Mouse (Mus musculus) liver, postnatal 0 days (tissue): ENCODE results near the gene 4833439L19Rik. TPM values are rescaled to one million over a fixed set of nuclear protein-coding genes. Genes with fewer than 3 reads are reported as not detected.

Experiments
- ATAC-seq: fragments of 200-750 bp; cut with Nextera tagmentation; 2 replicates; pipeline ENCODE4 v1.8.0; 2017; ENCODE audit warnings: mild to moderate bottlenecking, moderate library complexity
- DNase-seq: peaks from one replicate; pipeline ENCODE4 v3.0.0-alpha.2; 2016
- H3K27ac ChIP-seq: fragments of 300-500 bp; sonication (generic); 2 replicates; pipeline ENCODE4 v1.5.1; 2014; ENCODE audit warnings: antibody characterized with exemption, moderate library complexity, mild to moderate bottlenecking, low read depth
- H3K27me3 ChIP-seq: fragments of 300-500 bp; sonication (generic); 2 replicates; pipeline ENCODE4 v1.6.1; 2014; ENCODE audit warnings: low read length, control low read depth, mixed read lengths; ENCODE audit not compliant: insufficient read depth
- H3K36me3 ChIP-seq: fragments of 300-500 bp; sonication (generic); replicated peaks from 2 replicates; pipeline ENCODE4 v1.6.1; 2014; ENCODE audit warnings: mild to moderate bottlenecking, control low read depth, low read length, moderate library complexity, mixed read lengths; ENCODE audit not compliant: insufficient read depth
- H3K4me1 ChIP-seq: fragments of 300-500 bp; sonication (generic); 2 replicates; pipeline ENCODE4 v1.6.1; 2014; ENCODE audit warnings: antibody characterized with exemption, mild to moderate bottlenecking, control low read depth; ENCODE audit not compliant: insufficient read depth
- H3K4me2 ChIP-seq: fragments of 300-500 bp; sonication (generic); 2 replicates; pipeline ENCODE4 v1.6.1; 2014; ENCODE audit warnings: low read depth, mild to moderate bottlenecking, low read length, moderate library complexity, mixed read lengths
- H3K4me3 ChIP-seq: fragments of 300-500 bp; sonication (generic); 2 replicates; pipeline ENCODE4 v1.5.1; 2014; ENCODE audit warnings: low read depth, low read length
- H3K9ac ChIP-seq: fragments of 300-500 bp; sonication (generic); replicated peaks from 2 replicates; pipeline ENCODE4 v1.6.1; 2014; ENCODE audit warnings: mild to moderate bottlenecking, moderate library complexity
- H3K9me3 ChIP-seq: fragments of 300-500 bp; sonication (generic); 2 replicates; pipeline ENCODE4 v1.6.1; 2016; ENCODE audit warnings: mild to moderate bottlenecking, control low read depth, low read length, mixed read lengths
- CTCF ChIP-seq: sonication (generic); IDR thresholded peaks from 2 replicates; pipeline ENCODE4 v1.5.1; 2016; ENCODE audit warnings: antibody characterized with exemption, low read depth
- EP300 ChIP-seq: IDR thresholded peaks from 2 replicates; pipeline ENCODE4 v1.6.1; 2016; ENCODE audit warnings: antibody characterized with exemption, low read depth, mild to moderate bottlenecking
- WGBS: fragments of 180-500 bp; shearing (Covaris S2); extraction: QIAGEN DNeasy Blood & Tissue Kit; methylation state at CpG from one replicate; pipeline ENCODE4 v1.1.7; 2014; ENCODE audit not compliant: insufficient replicate concordance; 5-methylcytosine and 5-hydroxymethylcytosine counted together
- polyA plus RNA-seq: library from polyadenylated mRNA; unstranded; fragments of >200 nt; fragmentation: Nextera tagmentation; extraction: Ambion mirVana; gene quantifications from 2 replicates; pipeline ENCODE4 v1.2.1, GENCODE M21; 2015

4833439L19Rik gene
- polyA plus RNA-seq, 1 experiment from 2014 or later, result 41.6 TPM

DNA sequence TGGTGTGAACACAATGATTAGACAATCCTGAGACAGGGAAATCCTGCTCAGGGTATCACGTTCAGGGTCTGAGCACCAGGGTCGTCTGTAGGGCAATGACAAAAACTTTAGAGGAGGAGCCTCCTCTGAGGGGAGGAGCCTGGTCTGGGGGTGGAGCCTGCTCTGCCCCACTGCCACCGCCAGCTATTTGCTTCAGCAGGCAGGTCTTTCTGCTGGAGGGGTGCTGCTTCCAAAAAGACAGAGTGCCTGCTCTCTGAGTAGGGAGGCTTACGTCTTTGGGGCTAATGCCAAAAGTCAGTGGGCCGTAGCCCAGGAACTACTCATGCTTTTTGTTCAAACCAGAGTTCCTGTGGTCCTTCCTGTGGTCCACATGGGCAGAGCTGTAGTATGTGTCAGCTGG lies 3.1 kb upstream of the 4833439L19Rik start:
- no peak overlapping the region for H3K4me3 ChIP-seq
- no peaks in the 10 kb centered on the region for H3K27me3 ChIP-seq
- no peak overlapping the region for H3K4me2 ChIP-seq
- TF ChIP-seq EP300 (no peak), CTCF (no peak)
- DNase-seq, result peak; percentile 24
- no peaks in the 10 kb centered on the region for H3K36me3 ChIP-seq
- H3K9me3 ChIP-seq, result no peaks in the 10 kb centered on the region
- H3K9ac ChIP-seq, result no peak overlapping the region
- ATAC-seq, result no peak
- H3K27ac ChIP-seq, result no peak overlapping the region
- peaks cover 19% of the 10 kb centered on the region for H3K4me1 ChIP-seq
- 57% methylated on average over 5 of the region's 5 CpGs for WGBS

DNA sequence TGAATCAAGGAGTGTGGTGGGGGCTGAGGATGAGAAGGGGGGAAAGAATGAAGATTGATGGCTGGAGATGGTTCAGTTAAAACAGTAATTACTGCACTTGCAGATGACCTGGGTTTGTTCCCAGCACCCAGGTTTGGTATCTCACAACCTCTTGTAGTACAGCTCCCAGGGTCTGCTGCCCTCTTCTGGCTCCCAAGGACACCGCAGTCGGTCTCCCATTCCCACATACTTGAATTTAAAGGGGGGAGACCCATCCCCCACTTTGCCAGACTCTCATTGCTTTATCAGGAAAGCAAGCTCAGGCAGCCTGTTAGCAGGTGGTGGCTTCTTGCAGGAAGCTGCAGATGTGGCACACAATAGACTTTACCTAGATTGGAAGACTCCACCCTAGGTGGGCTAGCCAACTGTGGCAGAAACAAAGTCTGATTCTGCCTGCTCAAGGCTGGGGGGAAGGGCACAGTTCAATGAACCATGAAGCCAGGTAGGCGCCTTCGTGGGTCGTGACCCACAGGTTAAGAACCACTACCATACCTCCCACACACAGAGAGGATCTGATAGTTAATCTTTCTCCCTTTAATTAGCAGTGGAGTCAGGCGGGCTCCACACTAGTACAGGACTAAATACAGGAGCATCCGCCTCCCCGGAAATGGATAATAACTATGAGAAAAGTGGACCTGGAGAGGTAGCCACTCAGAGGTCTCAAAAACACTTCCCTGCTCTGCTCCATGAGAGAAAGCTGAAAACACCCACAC lies 535 bp upstream of the 4833439L19Rik start:
- WGBS, result 44% methylated on average over 8 of the region's 8 CpGs
- Histone ChIP-seq H3K9ac (peak overlapping the region; percentile 16; the same call in 1 of the 2 replicates), H3K27ac (peak overlapping the region; percentile 90)

DNA sequence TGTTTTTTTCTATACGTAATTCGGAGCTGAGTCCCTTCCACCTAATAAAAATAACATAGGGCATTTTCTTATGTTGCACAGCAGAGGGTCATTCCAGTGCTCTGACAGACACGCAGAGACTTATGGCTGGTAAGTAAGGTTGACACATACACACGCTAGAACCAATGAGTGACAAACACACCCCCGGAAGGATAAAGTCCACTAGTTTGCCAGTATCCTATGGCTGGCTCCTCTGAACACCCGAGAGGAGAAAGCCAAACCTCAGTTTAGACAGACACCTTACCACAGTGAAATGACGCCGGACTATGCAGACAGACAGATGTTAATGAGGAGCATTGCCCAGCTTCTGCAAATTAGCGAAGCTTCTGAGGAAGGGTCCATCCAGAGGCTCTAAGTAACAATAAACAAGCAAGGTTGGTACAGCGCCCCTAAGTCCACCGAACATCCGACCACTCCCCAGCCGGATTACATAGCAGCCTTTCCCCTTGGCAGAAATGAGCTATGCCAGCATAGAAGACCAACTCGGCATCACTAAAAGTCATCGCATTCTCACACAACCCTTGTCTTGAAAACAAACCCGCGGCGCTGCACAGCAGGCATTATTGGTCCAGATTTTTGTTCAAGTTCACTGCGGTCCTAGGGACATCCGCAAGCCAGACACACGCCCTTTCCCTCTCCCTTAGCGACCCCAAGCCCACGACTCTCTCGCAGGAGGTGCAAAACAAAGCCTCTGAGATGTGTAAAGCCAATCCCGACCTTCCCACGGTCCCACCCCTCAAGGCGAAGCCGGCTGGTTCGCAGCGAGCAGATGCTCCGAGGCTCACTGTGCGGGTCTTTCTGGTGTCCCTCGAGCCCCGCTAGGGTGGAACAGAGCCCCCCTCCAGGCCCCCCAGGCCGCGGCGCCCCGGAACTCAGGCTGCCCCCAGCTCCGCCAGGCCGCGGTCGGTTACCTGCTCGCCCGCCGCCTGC lies 719 bp downstream of the 4833439L19Rik start:
- peak overlapping the region; percentile 90 for H3K27ac ChIP-seq
- ATAC-seq (peak; percentile 59), DNase-seq (peak; percentile 33)
- no peak for TF ChIP-seq CTCF
- peak; percentile 35; the same call in 1 of the 2 replicates for TF ChIP-seq EP300
- H3K36me3 ChIP-seq, result peaks cover 29% of the 10 kb centered on the region
- H3K27me3 ChIP-seq, result no peaks in the 10 kb centered on the region
- no peaks in the 10 kb centered on the region for H3K9me3 ChIP-seq
- H3K9ac ChIP-seq, result peak overlapping the region; percentile 98
- H3K4me2 ChIP-seq, result peak overlapping the region; percentile 90
- WGBS, result 8% methylated on average over 45 of the region's 45 CpGs
- peak overlapping the region; percentile 91 for H3K4me3 ChIP-seq
- H3K4me1 ChIP-seq, result peaks cover 22% of the 10 kb centered on the region

More for the DNA sequence above, 535 bp upstream of the 4833439L19Rik start:
- H3K4me2 ChIP-seq, result peak overlapping the region; percentile 90
- no peaks in the 10 kb centered on the region for H3K27me3 ChIP-seq
- H3K4me3 ChIP-seq, result peak overlapping the region; percentile 91
- DNase-seq (peak; percentile 54), ATAC-seq (peak; percentile 45)
- H3K9me3 ChIP-seq, result no peaks in the 10 kb centered on the region
- H3K36me3 ChIP-seq, result peaks cover 17% of the 10 kb centered on the region
- no peak; the same call in 1 of the 2 replicates for TF ChIP-seq EP300
- TF ChIP-seq CTCF, result peak; percentile 64
- H3K4me1 ChIP-seq, result peaks cover 22% of the 10 kb centered on the region

DNA sequence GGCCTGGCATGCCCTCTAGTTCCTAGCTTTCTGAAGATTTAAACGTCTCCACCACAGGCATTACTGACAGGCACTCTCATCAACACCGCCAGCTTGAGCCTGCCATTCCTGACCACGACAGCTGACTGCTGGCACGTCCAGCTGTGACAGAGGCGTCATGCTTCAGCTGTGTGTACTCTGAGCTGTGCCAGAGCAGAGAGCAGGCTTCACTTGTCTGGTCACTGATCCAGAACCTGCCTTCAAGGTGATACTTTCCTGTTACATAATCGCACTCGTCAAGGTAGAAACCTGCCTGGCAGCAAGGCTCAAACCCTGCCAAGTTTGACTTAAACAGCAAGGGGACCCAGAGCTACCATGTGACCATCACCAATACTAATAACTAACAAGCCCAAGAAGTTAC lies 2.7 kb downstream of the 4833439L19Rik start:
- Histone ChIP-seq H3K4me1 (peaks cover 19% of the 10 kb centered on the region), H3K9me3 (no peaks in the 10 kb centered on the region), H3K36me3 (peaks cover 47% of the 10 kb centered on the region), H3K27ac (no peak overlapping the region), H3K9ac (no peak overlapping the region), H3K4me3 (no peak overlapping the region), H3K27me3 (no peaks in the 10 kb centered on the region), H3K4me2 (no peak overlapping the region)
- WGBS, result 68% methylated on average over 7 of the region's 7 CpGs
- TF ChIP-seq CTCF (no peak), EP300 (no peak)
- DNase-seq, result no peak
- ATAC-seq, result no peak

DNA sequence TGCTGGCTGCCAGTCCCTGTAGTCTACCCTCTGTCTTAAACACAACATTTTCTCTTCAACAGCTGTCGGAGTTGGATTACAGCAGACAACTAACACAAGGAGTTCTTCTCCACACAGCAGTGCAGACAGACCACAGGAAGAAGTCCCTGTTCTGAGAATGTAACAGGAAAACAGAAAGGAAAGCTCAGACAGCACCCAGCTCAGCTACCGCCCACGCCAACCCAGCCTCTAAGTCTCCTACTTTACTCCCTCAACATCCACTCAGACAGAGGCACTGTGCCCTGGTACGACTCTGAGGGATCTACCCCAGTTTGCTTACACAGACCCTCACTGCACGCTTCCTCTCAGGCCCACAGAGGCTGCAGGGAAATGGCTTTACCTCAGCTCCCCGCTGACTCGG lies 4.6 kb downstream of the 4833439L19Rik start:
- ATAC-seq, result no peak
- Histone ChIP-seq H3K4me1 (peaks cover 14% of the 10 kb centered on the region), H3K4me2 (no peak overlapping the region), H3K27me3 (no peaks in the 10 kb centered on the region), H3K9me3 (no peaks in the 10 kb centered on the region), H3K36me3 (peaks cover 63% of the 10 kb centered on the region), H3K27ac (no peak overlapping the region), H3K4me3 (no peak overlapping the region), H3K9ac (no peak overlapping the region)
- WGBS, result 88% methylated on average over 7 of the region's 7 CpGs
- no peak for DNase-seq
- TF ChIP-seq CTCF (no peak), EP300 (no peak)

DNA sequence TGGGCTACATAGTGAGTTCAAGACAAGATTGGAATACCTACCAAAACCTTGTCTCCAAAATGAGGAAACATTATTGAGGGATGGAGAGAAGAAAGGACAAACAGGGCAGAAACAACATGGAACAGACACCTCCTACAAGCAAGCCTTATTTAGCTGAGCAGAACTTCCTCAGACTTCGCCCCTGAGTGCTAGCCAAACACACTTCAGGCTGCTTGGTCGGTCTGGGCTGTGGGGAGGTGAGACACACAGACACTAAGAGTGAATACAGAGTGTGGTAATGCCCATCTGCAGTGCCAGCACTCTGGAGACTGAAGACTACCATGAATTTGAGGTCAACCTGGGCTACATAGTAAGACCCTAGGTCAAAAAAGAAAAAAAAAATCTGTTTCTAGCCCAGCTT lies 5.6 kb downstream of the 4833439L19Rik start:
- 75% methylated on average over 2 of the region's 2 CpGs for WGBS
- Histone ChIP-seq H3K4me2 (no peak overlapping the region), H3K27me3 (no peaks in the 10 kb centered on the region), H3K9ac (no peak overlapping the region), H3K4me1 (0 out of 2 replicates have a peak, but pooled peaks cover 12% of the 10 kb centered on the region), H3K27ac (no peak overlapping the region), H3K9me3 (no peaks in the 10 kb centered on the region), H3K36me3 (peaks cover 65% of the 10 kb centered on the region), H3K4me3 (no peak overlapping the region)
- TF ChIP-seq CTCF (no peak), EP300 (no peak)
- ATAC-seq, result no peak
- no peak for DNase-seq
